Mouse (Mus musculus): Measurements from ENCODE around the gene Ctc1.

GRCm38 (mm10) chr11:69061255-69061912 lies 45.7 kb downstream of the Ctc1 start:
- TF ChIP-seq CTCF (IDR thresholded peaks at IDR 0.05; ENCODE audit: extremely low read depth, insufficient read depth, low read length) = no peak
- no peak for TF ChIP-seq POLR2A (IDR thresholded peaks at IDR 0.05; ENCODE audit: extremely low read depth, insufficient read depth, low read length)
